Mouse (Mus musculus): Measurements from ENCODE around the gene Nr5a2.

Gene Nr5a2

DNA sequence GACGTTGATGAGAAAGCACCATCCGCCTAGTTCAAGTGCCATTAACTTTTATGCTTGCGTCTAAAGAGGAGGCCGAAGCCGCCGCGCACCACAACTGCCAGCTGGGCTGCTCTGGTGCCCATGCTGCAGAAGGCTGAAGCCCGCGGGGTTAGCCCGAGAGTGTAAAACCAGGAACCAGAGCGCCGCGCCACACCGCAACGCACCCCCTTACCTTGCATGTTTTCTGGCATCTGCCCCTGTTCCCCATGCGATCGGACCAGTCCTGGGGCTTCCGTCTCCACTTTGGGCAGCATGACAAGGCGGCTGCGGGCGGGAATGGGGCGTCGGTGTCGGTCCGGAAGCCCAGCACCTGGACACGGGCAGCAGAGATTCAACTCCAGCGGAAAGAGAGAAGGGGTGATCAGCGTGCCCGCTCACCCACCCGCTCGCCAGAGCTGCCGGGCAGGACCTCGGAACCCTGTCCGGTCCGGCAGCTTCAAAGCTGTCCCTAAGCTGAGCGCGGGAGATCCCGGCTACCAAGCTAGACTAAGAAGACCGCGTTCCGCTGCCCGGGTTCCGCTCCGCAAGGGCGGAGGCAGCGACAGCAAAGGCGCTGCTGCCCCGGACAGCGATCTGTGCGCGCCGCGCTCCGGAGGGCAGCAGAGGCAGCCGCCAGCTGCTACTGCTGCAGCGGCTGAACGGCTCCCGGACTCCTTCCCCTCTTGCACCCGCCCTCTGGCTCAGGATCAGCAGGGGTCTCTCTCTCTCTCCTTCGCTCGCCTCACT lies 11.6 kb downstream of the Nr5a2 start:
- DNase-seq, result peak; percentile 6

DNA sequence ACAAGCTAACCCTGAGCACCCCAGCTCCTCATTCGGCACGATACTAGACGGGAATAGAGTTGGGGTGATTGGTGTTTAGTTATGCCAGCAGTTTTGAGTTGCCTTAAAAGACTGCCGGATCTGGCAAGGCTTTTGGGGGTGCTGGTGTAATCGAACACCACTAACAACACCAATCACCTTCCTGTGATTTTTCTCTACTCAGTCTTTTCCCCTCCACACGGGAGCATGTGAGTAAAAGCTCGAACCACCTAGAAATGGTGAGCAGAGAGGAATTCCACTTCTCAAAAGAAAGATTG lies 12.2 kb downstream of the Nr5a2 start:
- DNase-seq, result no peak

DNA sequence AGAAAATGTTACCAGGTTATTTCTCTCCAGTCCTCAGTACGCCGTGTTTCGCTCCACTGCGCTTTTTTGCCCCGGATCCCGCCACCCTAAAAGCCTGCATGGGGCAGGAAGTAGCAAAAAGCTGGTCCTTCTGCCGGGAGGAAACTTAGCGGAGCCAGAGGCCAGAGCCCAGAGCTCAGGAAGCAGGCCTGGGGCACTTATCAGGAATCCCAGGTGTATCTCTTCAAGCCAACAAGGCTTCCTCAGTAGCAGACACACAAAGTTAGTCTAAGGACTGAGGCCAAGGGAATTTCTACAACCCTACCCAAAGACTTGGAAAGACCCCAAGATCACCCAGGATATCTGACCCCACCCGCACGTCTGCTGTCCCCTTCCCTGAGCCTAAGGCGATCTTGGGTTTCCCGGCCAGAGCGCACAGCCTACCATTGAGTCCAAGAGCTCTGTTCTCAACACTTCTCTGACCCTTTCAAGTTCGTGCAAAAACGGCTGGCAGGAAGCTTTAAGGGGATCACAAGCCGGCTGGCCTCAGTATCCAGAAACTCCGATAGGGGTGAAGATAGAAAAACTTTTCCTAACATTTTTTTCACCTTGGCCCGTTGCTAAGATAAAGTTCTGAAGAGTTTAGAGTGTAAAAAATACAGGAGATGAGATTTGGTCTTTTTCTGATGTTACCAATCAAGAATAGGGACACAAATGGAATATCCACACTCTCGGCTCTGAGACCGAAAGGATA lies 12.7 kb downstream of the Nr5a2 start:
- no peak for DNase-seq

DNA sequence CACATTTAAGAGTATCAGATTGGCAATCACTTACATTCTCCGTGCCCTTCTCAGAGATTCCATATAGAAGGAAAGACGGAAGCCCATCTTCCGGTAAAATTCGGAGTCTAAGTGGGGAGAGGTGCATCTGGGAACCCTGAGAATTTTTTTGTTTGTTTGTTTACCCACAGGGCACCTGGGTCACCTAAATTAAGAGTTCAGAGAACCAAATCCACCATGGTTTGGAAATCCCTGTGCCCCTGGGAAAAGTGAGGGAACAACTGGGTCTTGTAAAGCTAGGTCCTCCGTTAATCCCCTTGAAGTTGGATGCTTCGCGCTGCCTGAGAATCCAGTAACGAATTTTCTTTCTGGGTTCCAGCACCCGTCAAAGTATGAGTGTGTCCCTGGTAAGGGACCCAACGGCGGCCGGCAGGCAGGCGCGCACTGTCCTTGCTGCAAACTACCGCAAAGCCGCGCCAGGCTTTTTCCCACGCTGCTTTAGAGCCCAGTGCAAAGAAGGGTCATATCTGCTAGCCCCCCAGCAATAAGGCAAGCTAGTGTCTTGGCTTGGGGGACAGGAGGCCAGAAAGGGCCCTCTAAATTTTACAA lies 13.3 kb downstream of the Nr5a2 start:
- DNase-seq, result no peak

DNA sequence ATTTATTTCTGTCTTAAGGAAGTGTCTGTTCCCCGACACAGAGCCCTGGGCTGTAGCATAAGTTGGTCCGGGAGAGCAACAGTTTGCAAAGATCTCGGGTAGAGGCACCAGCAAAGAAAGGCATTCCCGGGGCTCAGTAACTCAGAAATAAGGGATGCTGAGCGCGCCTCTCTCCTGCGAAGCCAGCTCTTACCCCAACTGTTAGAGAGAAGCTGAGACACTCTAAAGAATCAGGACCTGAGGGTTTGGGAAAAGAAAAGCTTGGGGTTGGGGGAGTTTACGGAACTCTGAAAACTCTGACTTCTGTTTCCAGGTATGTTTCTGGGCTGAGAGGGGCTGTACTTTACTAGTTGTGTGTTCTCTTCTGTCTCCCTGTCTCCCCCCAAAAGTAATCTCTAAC lies 13.8 kb downstream of the Nr5a2 start:
- DNase-seq, result no peak

DNA sequence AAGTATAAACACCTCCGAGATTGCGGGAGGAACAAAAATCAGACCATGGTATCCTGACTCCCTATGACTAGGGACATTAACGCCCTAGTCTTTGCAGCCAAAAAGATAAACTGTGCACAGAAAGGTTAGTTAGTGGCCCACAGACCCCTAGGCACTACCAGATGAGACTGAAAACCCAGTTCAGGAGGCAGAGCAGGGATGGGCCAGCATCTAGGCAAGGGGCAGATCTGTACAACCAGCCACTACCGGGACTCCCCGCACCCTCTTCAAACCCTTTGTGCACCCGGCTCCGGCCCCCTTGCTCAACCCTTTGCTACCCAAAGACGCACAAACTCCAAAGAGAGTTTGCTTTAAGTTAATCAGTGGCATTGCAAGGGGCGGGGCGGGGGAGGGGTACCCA lies 14.4 kb downstream of the Nr5a2 start:
- DNase-seq, result no peak

DNA sequence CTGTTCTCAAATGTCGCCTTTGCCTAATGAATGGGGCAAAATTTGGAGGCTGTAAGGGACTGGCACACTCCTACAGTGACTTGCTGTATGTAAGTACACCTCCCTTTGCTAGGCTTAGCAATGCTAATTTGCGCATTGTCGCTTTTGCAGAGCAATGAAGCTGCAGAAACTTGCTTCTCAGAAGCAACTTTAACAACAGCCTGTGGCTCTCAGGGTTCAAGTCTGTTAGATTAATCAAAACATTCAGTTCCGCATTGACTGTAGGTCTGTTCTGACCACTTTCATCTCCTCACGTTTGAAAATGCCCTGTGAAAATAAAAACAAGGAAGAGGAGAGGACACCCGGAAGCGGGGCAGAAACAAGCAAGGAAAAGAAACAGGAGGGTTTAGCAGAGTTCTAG lies 14.8 kb downstream of the Nr5a2 start:
- DNase-seq, result no peak

DNA sequence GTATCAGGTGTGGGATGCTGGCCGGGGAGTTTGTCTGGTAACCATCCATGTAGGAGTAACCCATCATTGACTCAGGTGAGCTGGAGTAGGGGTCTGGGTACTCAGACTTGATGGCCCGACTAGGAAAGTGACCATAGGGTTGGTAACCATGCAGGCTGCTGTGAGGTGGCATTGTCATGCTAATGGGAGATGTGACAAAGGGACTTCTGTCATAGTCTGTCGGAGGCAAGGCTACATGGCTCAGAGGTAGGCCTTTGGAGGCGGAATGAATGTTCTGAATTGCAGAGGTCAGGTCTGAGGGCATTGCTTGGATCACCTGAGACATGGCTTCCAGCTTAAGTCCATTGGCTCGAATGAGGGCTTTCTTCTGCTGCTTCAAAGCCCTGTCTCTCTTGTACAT lies 19.6 kb downstream of the Nr5a2 start:
- DNase-seq, result no peak

DNA sequence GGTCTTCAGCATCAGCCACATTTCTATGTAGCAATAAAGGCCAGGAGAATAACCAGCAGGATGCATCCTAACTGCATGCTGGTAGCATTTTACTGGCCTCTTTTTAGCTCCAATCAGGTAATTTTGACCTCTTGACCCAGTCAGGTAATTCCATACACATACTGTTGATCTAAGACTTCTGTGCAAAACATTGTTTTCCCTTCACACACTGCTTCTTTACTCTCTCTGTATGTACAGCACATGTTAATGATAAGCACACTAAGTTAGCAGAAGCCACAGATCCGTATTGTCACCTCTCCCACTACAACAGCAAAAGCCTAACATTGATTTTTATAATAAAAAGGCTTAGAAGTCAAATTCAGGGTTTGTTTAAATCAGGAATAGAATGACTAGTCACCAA lies 21.0 kb downstream of the Nr5a2 start:
- DNase-seq, result no peak

DNA sequence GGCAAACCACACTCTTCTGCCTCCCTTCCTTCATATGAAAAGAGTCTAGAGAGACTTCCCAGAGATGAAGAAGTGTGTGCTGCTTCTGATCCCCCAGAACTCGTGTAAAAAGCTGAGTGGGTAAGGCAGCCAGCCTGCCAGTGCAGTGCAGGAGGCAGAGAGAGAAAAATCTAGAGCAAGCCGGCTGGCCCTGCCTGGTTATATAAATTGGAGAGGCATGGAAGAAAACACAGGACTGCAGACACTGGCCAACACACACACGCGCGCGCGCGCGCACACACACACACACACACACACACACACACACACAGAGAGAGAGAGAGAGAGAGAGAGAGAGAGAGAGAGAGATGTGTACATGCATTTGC lies 24.3 kb downstream of the Nr5a2 start:
- peak; percentile 16 for DNase-seq

DNA sequence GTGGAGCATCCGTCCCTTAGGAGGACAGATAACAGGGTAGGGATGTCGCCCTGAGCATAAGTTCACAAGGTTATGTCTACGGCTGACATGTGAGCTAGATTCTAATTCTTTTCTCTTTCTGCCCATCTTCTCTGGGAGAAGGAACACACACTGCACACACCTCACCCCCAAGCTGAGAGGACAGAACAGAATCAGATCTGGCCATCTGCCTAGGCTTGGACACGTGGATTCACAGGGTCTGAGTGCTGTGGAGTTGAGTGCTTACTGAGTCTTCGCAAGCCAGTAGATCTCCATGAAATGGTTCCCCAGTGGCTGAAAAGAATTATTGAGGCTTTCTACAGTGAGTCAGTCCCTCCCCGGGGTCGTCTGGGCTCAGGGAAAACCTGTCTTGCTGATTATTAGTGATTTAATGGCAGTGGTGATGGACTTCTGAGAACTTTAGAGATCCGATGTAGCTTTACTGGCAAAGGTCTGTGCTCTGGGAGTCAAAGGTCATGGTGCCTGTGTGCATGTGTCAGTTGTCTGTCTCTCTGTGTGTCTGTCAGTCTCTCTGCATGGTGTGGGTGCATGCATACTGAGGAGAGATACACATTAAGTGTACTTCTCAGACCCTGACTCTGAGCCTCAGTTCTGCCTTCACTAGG lies 24.8 kb downstream of the Nr5a2 start:
- DNase-seq, result no peak

DNA sequence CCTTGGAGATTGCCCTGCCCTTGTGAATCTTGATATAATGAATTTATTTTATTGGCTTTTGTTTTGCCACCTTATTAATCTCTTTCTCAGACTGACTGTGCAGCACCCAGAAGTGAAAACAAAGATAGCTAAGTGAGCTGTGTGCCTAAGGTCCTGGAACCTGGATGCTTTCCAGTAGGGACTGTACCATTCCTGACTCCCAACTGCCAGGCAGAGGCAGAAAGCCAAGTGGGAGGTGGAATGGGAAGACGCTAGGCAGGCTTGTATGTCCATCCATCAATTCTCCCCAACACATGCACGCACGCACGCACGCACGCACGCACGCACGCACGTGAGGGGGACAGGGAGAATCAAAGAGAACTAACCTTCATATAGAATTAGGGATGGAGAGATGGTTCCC lies 26.2 kb downstream of the Nr5a2 start:
- no peak for DNase-seq

DNA sequence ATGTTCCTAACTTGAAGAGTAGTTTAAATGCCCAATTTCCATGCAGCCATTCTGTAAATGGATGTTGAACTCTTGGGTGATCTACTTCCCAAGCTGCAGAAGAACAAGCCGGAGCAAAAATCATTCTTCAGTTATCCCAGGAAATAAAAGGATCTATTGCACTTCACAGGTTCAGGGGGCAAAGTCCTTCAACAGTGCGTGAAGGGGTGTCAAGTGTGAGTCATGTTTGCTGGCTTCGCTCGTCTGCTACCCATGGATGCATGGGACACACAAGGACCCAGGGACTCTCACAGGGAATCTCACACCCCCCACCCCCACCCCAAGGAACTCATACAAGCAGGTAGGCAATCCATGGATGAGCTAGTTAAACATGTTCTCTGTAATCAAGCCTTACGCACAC lies 29.2 kb downstream of the Nr5a2 start:
- no peak for DNase-seq

DNA sequence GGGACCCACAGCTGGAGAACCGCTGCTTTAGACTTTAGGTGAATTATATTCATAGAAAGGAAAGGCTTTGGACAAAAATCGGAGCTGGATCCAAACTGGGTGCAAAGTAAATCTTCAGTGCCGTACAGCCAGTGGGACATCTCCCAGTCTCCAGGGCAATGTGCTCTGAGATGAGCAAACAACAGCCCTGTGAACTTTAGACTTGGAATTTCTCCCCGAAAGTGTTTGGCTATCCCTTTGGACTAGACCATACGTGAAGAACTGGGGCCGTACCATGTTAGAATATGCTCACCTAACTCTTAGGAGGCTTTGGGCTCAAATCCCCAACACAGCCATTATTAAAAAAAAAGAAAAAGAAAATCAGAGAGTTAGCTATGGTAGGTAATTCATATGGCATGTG lies 30.5 kb downstream of the Nr5a2 start:
- no peak for DNase-seq

DNA sequence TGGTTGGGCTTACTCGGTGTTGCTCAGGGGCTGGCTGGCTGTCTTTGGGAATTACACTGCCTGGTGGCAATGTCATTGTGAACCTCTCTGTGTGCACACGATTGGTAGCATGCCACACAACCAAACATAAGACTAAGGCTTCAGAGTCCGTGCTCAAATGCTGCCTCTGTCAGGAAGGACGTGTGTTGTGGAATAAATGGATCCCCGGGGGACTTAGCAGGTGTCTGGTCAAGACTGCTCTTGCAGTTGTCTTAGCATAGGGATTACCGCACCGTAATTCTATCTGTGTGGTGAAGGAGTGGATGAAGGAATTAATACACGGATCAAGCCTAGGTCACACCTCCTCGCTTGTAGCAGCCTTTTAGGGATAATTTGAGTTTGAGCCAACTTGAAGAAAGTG lies 32.8 kb downstream of the Nr5a2 start:
- no peak for DNase-seq

DNA sequence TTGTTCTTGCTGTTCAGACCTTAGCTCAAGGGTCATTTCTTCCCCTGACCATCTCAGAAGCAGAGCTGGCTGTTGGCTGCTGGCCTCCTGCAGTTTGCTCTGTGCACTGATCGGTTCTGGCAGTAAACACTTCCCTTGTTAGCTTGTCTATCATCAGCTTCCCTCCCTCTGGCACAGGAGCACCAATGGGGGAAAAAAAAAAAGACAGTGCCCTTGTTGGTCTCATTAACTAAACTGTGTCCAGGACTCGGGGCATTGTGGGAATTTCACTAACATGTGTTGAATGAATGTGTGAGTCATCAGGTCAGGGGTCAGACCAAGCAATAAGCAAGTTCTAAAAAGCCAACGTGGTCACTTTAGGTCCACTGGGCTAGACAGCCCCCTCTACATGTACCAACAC lies 34.2 kb downstream of the Nr5a2 start:
- DNase-seq, result no peak

DNA sequence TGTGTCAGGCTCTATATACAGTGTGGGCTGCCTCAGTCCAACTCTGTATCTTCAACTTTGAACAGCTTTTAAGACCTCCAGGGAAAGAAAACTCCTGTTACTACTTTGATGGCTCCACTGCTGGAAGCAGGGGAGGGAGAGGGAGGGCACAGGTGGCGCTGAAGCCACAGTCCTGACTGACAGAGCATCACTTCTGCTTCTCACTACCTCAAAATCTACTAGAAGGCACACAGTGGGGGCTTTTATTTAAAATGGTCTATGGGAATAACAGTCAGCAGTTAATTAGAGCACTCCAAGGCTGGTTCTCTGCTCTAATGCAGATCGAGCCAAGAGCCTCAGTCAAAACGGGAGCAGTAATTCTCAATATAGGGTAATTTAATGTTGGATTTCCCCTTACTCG lies 40.2 kb downstream of the Nr5a2 start:
- DNase-seq, result no peak

DNA sequence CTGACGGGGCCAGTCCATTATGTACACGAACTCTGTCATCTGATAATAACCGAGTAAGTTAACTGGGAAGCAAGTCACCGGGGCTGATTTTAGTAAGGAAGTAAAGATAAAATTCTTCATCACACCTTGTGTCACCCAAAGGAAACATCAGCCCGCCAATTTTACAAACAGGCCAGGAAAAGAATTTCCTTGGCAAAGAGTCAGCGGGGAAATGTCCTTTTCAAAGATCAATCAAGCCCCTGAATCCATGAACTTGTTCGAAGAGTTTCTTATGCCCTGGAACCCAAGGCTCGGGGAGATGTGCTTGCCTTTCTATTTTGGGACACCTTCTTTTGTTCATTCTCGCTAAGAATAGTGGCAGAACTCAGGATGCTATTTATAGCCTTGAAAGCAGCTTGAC lies 41.5 kb downstream of the Nr5a2 start:
- DNase-seq, result no peak

DNA sequence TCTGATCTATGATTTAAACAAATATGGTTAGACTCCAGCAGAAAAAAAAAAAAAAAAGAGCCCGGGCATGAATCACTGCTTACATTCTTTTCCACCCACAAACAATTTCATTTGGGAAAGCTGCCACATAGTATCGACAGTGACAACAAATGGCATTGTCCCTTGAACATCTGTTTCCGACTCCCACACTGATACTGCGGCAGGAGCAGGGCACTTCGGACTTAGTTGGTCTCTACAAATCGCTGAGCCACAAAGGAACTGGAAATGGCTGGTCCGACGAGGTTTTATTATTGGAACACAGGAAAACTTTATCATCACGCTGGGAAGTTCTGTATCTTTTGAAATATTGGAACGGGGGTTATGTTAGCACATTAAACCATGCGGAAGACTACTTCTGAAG lies 44.8 kb downstream of the Nr5a2 start:
- peak; percentile 26 for DNase-seq

DNA sequence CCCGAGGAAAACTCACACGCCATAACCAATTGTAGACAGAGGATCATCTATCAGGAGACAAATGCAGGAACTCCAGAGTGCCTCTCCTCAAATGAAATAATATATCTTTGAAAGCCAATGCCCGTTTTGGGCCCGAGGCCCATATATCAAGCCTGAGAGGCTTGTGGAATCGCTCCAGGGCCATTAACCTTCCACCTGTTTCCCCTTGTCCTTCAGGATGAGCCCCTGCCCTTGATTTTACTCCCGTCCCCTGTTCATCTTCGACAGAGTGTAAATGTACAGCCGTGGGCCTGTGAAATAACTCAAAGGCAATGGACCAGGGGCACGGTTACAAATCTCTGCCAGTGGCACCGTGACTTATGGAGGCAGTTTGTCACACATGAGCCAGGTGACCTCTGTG lies 48.3 kb downstream of the Nr5a2 start:
- no peak for DNase-seq

DNA sequence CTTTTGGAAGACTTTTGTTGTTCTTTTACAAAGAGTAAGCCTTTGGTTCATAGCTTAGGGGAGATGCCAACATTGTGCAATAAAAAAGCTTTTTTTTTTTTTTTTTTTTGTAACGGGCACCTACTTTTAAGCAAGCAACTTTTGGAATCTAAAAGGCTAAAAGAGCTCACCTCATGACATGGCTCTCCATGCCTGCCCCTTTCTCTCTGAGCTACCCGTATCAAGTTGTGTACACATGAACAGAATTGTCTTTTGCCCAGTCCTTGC lies 48.7 kb downstream of the Nr5a2 start:
- no peak for DNase-seq

DNA sequence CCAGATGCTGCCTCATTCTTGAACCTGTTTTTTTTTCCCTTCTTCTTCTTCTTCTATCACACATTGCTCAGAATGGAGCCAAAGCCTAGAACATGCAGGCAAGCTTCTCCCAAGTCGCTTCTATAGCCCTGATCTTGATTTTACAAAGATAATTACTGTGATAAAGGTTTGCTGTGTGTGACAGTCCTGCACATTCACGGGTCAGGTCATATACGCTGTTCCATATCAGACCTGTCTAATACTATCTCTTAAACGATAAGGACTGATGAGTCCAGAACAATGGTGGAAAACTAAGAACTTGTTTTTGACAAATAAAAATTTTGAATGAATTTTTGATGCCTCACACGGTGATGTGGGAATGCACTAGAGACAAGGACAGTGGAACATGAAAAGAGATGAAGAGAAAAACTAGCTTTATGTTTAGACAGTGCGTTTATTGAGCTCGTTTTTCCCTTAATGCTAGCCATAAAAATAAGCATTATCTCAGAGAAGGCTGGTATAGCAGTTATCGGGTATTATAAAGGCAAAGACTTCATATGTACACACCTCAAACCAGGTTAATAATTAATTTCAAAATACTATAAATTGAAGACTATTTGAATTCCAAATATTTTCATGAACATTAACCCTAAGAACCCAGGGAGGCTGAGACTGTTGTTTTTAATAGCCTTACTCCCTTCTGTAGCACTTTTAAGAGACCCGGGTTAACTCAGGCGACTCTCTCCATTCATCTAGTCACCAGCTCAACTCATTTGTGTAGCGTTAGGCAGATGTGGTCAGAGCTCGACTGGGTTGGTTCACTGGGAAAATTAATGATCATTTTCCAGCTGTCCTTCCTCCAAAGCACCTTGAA lies 49.3 kb downstream of the Nr5a2 start:
- DNase-seq, result no peak

DNA sequence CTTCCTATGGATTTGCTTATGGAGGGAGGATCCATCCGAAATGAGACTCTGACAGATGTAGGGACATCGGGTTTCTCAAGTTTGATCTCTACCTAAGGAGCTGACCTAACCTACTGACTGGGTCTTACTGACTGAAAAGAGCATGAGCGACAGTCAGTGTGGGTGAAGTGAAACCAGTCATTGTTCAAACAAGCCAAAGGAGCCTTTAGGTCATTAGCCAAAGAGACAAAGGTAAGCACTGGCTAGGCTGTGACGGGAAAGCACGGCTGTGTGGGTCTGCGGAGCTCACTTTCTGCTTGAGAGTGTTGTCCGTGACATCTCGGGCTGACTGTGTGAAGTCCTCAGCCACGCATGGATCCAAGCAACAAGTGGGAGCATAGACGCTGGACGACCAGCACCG lies 50.1 kb downstream of the Nr5a2 start:
- DNase-seq, result no peak

All from right cerebral cortex, adult 18-20 months (tissue).